Mouse (Mus musculus): Measurements from ENCODE around the gene Espl1. TPM values are rescaled to one million over a fixed set of nuclear protein-coding genes. Genes with fewer than 3 reads are reported as not detected.

Gene Espl1
- polyA plus RNA-seq, 1 experiment from 2014 or later = 18.3 TPM

DNA sequence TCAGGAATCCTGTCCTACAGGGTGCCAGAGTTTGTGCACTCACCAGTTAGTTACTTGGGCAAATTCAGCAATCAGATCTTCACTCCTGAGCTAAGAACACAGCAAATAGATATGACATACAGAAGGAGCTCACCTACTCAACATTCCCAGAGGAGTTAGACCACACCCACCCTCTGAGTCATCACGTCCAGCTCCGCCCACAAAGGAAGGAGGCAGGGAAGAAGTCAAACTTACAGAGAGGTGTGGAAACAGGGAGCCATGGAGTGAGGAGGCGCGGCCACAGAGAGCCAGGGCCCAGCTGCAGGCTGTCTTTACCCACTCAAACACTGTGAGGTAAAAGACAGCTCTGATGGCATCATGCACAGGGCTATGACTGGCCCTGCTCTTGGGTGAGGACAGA lies 50.4 kb downstream of the Espl1 start:
- Histone ChIP-seq H3K4me1 (replicated peaks) (peaks cover 9% of the 10 kb centered on the region), H3K4me2 (replicated peaks) (no peak overlapping the region), H3K27ac (no peak overlapping the region), H3K9me3 (no peaks in the 10 kb centered on the region), H3K9ac (no peak overlapping the region), H3K36me3 (peaks cover 6% of the 10 kb centered on the region), H3K27me3 (replicated peaks) (no peaks in the 10 kb centered on the region), H3K4me3 (replicated peaks) (no peak overlapping the region)
- ATAC-seq = no peak
- WGBS = 65% methylated on average over 4 of the region's 4 CpGs

DNA sequence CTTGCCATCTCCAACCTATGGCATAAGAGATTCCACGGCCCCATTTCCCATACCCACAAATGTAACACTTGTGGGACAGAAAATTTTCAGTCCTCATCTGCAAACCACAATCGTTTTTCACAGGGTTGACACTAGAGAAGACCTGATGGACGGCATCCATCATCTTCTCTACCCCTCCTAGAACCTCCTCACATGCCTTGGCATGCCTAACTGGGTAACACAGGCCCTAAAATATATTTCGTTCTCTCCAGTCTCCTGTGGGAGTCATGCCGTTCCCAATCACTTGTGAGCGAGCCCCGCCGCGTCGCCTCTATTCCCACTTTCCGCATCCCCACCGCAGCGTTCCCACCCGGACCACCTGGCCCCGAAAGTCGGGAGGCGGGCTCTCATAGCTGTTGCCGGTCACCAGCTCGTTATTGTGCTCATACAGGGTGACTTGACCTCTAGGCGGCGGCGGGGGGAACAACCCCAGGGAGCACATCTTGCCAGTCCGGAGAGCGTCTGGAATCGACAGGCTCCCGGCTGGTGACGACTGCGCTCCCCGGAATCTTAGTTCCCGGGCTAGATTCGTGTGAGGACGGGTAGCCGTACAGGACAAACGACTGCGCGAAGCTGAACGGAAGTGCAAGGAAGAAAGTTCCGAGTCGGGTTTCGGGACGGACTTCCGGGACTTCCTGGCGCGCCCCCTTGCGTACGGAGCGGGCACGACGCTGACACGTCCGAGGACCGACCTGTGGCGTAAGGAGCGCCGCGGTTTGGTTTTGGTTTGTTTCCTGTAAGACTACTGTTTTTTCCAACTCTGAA lies 54.3 kb downstream of the Espl1 start, which contains the start of gene Aaas:
Gene Aaas, minus strand, starts transcription at position 634 of the 804 bp plus-strand sequence.
- peak within 1 kb of the TSS; percentile 79 for H3K4me2 ChIP-seq (replicated peaks)
- peak within 1 kb of the TSS; percentile 63 for H3K9ac ChIP-seq
- H3K9me3 ChIP-seq = no peaks in the 10 kb centered on the region
- peak within 1 kb of the TSS; percentile 15; the same call in 1 of the 2 replicates for H3K27ac ChIP-seq
- peak; percentile 89 for ATAC-seq
- H3K4me3 ChIP-seq (replicated peaks) = peak within 1 kb of the TSS; percentile 58
- no peaks in the 10 kb centered on the region for H3K27me3 ChIP-seq (replicated peaks)
- peaks cover 13% of the 10 kb centered on the region for H3K4me1 ChIP-seq (replicated peaks)
- WGBS = under 1% methylated on average over 56 of the region's 56 CpGs
- no peaks in the 10 kb centered on the region; the same call in none of the 2 replicates for H3K36me3 ChIP-seq

GRCm38 (mm10) chr15:102350942-102351291 lies 54.9 kb downstream of the Espl1 start:
- Histone ChIP-seq H3K4me1 (replicated peaks) (peaks cover 17% of the 10 kb centered on the region), H3K4me2 (replicated peaks) (peak overlapping the region; percentile 79), H3K4me3 (replicated peaks) (peak overlapping the region; percentile 58), H3K9ac (peak overlapping the region; percentile 18; the same call in 1 of the 2 replicates), H3K27me3 (replicated peaks) (peaks cover 5% of the 10 kb centered on the region; the same call in 1 of the 2 replicates), H3K27ac (no peak overlapping the region), H3K9me3 (no peaks in the 10 kb centered on the region), H3K36me3 (no peaks in the 10 kb centered on the region; the same call in none of the 2 replicates)
- 9% methylated on average over 11 of the region's 11 CpGs for WGBS
- ATAC-seq = peak; percentile 39

- 59% methylated on average over 2 of the region's 2 CpGs for WGBS
- Histone ChIP-seq H3K27me3 (replicated peaks) (peaks cover 18% of the 10 kb centered on the region), H3K9ac (no peak overlapping the region), H3K27ac (no peak overlapping the region), H3K36me3 (no peaks in the 10 kb centered on the region), H3K4me1 (replicated peaks) (peaks cover 21% of the 10 kb centered on the region), H3K4me2 (replicated peaks) (no peak overlapping the region), H3K4me3 (replicated peaks) (no peak overlapping the region), H3K9me3 (no peaks in the 10 kb centered on the region)
- no peak for ATAC-seq
Observed at GRCm38 (mm10) chr15:102352177-102352576, 56.1 kb downstream of the Espl1 start.

DNA sequence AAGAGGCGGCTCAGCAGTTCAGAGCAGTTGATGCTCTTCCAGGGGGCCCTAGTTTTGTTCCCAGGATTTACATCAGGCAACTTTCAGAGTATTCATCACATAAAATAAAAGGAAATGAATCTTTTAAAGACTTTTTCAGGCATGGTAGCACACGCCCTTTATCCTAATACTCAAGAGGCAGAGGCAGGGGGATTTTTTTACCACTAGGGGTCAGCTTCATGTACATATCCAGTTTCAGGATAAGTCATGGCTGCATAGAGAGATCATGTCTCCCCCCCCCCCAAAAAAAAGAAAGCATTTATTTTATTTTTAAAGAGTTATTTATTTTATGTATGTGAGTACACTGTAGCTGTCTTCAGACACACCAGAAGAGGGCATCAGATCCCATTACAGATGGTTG lies 57.9 kb downstream of the Espl1 start:
- H3K9me3 ChIP-seq = no peaks in the 10 kb centered on the region
- H3K4me2 ChIP-seq (replicated peaks) = no peak overlapping the region
- H3K9ac ChIP-seq = no peak overlapping the region
- H3K36me3 ChIP-seq = no peaks in the 10 kb centered on the region
- no peak for ATAC-seq
- 83% methylated on average over 2 of the region's 2 CpGs for WGBS
- H3K27me3 ChIP-seq (replicated peaks) = peaks cover 36% of the 10 kb centered on the region
- no peak overlapping the region for H3K4me3 ChIP-seq (replicated peaks)
- H3K4me1 ChIP-seq (replicated peaks) = peaks cover 31% of the 10 kb centered on the region
- H3K27ac ChIP-seq = no peak overlapping the region

DNA sequence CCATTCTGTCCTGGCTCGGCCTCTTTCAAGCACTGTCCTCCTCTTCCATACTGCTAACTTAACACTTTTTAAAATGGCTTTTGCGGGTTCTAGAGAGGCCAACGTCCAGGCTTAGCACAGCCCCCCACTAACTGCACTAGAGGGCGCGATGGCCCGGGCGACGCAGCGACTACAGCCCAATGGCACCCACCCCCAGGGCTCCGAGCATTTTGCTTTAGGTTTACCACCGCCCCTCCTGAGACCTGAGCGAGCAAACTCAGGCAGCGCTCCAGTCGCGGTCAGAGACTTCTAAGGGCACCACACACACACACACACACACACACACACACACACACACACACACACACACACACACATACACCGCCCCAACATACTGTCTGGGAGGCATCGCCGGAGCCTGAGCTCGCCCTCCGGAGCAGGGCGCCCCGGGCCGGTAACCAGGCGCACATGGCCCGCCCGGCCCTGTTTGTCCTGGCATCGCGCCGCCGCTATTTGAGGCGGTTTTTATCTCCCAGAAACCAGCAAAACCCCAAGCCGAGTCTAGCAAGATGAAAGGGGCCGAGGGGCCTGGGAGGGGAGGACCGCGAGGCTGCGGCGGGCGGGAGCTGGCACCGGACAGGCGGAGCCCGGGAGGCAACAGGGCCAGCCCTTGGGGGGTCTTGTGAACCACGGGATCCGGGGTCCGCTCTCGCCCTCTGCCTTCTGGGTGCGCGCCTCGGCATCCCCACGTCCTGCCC lies 59.2 kb downstream of the Espl1 start:
- under 1% methylated on average over 49 of the region's 49 CpGs for WGBS

DNA sequence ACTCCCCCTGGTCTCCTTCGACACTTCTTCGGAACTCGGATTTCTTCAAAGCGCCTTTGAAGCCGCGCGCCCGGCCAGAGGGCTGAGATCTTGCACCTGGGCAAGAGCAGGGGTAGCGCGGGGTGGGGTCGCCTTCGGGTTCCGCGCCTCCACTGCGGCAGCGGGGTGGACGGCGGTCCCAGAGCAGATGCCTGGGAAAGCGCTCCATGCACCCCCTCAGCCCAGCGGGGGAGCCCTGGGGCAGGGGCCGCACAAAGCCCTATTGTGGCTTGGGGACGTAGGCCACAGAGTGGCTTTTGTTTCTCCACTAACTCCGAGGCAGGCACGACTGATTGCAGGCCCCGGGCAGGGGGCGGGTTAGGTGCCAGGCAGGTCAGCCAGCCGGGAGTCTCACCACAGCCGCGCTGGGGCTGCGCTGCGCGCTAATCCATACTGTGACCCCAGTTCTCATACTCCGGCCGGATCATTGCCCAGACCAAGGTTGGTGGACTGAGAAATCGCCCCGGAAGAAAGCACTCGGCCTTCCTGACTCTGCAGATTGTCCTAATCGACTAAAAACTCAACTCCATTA lies 59.9 kb downstream of the Espl1 start:
- H3K4me2 ChIP-seq (replicated peaks) = peak overlapping the region; percentile 99
- ATAC-seq = peak; percentile 62
- peak overlapping the region; percentile 53 for H3K4me3 ChIP-seq (replicated peaks)
- peaks cover 25% of the 10 kb centered on the region for H3K4me1 ChIP-seq (replicated peaks)
- peak overlapping the region; percentile 71 for H3K27ac ChIP-seq
- peak overlapping the region; percentile 66 for H3K9ac ChIP-seq
- H3K36me3 ChIP-seq = no peaks in the 10 kb centered on the region
- WGBS = 7% methylated on average over 38 of the region's 38 CpGs
- peaks cover 37% of the 10 kb centered on the region for H3K27me3 ChIP-seq (replicated peaks)
- H3K9me3 ChIP-seq = no peaks in the 10 kb centered on the region

More for the DNA sequence above, 59.2 kb downstream of the Espl1 start:
- ATAC-seq = peak; percentile 57
- Histone ChIP-seq H3K9me3 (no peaks in the 10 kb centered on the region), H3K9ac (peak overlapping the region; percentile 66), H3K4me2 (replicated peaks) (peak overlapping the region; percentile 99), H3K27ac (peak overlapping the region; percentile 71), H3K36me3 (no peaks in the 10 kb centered on the region), H3K4me1 (replicated peaks) (peaks cover 25% of the 10 kb centered on the region), H3K27me3 (replicated peaks) (peaks cover 37% of the 10 kb centered on the region), H3K4me3 (replicated peaks) (peak overlapping the region; percentile 53)

DNA sequence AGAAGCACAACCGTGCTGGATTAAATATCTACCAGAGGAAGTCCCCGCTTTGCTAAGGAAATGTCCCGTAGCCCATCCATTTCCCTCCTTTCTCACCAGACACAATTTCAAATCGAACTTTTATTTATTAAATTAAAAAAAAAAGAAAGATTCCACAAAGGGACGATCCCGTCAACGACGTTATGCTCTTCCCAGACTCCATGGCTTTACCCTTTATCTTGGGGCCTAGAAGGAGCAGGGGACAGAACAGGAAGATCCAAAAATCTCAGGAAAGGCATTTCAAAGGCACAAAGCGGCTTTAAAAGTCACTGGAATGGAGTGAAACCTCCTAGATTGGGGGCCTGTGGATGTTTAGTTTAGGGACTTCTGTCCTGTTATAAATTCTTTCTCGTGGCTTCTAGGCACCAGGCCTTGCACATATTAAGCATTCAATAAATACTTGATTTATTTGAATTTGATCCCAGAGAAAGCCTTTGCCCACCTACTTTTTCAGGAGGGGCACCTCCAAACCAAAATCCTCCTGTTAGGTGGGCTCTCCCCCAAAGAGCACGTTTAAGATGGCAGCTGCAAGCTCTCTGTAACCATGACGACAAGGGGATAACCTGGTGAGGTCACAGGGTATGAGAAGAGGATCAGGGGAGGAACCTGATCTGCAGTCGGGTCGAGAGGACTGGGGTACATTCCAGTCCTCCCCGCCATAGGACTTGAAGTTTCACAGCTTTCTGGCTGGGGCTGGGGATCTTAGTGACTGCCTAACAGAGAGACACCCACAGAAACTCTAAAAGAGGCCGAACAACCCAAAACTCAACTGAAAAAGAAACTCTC lies 60.6 kb downstream of the Espl1 start:
- H3K27me3 ChIP-seq (replicated peaks) = peaks cover 37% of the 10 kb centered on the region
- H3K4me1 ChIP-seq (replicated peaks) = peaks cover 22% of the 10 kb centered on the region
- H3K27ac ChIP-seq = no peak overlapping the region
- H3K4me3 ChIP-seq (replicated peaks) = no peak overlapping the region; the same call in 1 of the 2 replicates
- 51% methylated on average over 16 of the region's 16 CpGs for whole genome bisulfite sequencing
- no peak overlapping the region; the same call in 1 of the 2 replicates for H3K9ac ChIP-seq
- H3K36me3 ChIP-seq = no peaks in the 10 kb centered on the region
- no peak for ATAC-seq
- peak overlapping the region; percentile 99; the same call in 1 of the 2 replicates for H3K4me2 ChIP-seq (replicated peaks)
- no peaks in the 10 kb centered on the region for H3K9me3 ChIP-seq

DNA sequence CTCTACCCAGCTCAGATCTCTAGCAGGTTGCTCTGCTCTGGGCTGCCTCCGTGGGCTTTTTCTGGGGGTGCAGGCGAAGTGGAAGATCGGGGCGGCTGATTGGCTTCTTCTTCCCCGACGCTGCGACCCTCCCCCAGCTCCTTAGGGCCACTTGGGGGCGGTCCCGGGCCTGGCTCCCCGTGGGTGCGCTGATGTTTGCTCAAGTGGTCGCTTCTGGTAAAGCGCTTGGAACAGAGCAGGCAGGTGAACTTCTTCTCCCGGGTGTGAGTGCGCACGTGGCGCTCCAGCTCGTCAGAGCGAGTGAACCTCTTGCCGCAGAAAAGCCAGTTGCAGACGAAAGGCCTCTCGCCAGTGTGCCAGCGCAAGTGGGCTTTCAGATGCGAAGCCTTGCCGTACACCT lies 62.1 kb downstream of the Espl1 start:
- ATAC-seq = no peak
- H3K36me3 ChIP-seq = no peaks in the 10 kb centered on the region
- WGBS = 4% methylated on average over 25 of the region's 25 CpGs
- peaks cover 27% of the 10 kb centered on the region for H3K4me1 ChIP-seq (replicated peaks)
- no peak overlapping the region for H3K27ac ChIP-seq
- H3K4me3 ChIP-seq (replicated peaks) = 0 out of 2 replicates have a peak overlapping the region, but pooled peaks have one; percentile 10
- H3K4me2 ChIP-seq (replicated peaks) = peak overlapping the region; percentile 48
- no peak overlapping the region for H3K9ac ChIP-seq
- H3K27me3 ChIP-seq (replicated peaks) = peaks cover 37% of the 10 kb centered on the region
- no peaks in the 10 kb centered on the region for H3K9me3 ChIP-seq

DNA sequence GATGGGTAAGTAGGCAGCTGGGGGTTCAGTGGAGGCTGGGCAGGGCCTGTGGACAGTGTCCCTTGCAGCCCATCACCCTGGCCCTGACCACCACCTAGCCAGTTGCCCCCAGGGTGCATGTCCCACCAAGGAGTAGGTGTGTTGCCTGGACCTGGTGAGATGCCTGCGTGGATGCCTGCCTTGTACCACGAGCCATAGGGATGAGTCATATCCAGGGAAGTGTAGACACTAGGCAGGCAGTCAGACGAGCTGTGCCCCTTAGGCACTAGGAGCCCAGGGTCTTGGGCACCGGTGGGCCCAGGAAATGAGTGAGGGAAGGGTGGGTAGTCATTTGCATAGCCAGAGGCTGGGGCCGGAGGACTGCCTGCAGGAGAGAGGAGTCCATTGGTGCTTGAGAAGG lies 62.8 kb downstream of the Espl1 start:
- peaks cover 27% of the 10 kb centered on the region for H3K4me1 ChIP-seq (replicated peaks)
- H3K9me3 ChIP-seq = no peaks in the 10 kb centered on the region
- peaks cover 37% of the 10 kb centered on the region for H3K27me3 ChIP-seq (replicated peaks)
- no peak for ATAC-seq
- H3K4me3 ChIP-seq (replicated peaks) = no peak overlapping the region
- WGBS = 41% methylated on average over 5 of the region's 5 CpGs
- H3K27ac ChIP-seq = no peak overlapping the region
- no peaks in the 10 kb centered on the region for H3K36me3 ChIP-seq
- no peak overlapping the region for H3K9ac ChIP-seq
- no peak overlapping the region for H3K4me2 ChIP-seq (replicated peaks)

DNA sequence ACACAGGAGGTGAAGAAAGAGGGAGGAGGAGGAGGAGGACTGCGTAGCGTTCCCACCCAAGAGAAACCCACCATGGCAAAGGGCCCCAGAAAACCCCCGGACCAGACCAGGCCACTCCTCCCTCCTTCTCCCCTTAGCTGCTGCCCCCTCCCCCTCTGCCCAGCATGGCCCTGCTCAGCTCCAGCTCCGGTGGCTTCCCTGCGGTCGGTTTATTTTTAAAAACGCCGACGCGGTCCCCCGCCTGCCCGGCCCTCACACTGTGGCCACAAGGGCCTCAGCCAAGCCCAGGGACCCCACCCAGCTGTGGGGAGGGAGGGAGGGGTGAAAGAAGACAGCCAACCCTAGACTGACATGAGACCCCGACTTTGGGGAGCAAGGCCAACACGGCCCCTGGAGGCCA lies 66.6 kb downstream of the Espl1 start:
- peaks cover 20% of the 10 kb centered on the region for H3K27me3 ChIP-seq (replicated peaks)

More for the DNA sequence above, 66.6 kb downstream of the Espl1 start:
- H3K9ac ChIP-seq = peak overlapping the region; percentile 32
- 0 out of 2 replicates have a peak overlapping the region, but pooled peaks have one; percentile 4 for H3K4me3 ChIP-seq (replicated peaks)
- no peaks in the 10 kb centered on the region for H3K36me3 ChIP-seq
- H3K4me2 ChIP-seq (replicated peaks) = peak overlapping the region; percentile 51
- 0 out of 2 replicates have a peak, but pooled peaks have one; percentile 16 for ATAC-seq
- 0 out of 2 replicates have a peak overlapping the region, but pooled peaks have one; percentile 2 for H3K27ac ChIP-seq
- 12% methylated on average over 14 of the region's 14 CpGs for WGBS
- no peaks in the 10 kb centered on the region for H3K9me3 ChIP-seq
- H3K4me1 ChIP-seq (replicated peaks) = peaks cover 26% of the 10 kb centered on the region
